ENCODE assay signal across 9 mouse cellular contexts in the genomic region with DNA sequence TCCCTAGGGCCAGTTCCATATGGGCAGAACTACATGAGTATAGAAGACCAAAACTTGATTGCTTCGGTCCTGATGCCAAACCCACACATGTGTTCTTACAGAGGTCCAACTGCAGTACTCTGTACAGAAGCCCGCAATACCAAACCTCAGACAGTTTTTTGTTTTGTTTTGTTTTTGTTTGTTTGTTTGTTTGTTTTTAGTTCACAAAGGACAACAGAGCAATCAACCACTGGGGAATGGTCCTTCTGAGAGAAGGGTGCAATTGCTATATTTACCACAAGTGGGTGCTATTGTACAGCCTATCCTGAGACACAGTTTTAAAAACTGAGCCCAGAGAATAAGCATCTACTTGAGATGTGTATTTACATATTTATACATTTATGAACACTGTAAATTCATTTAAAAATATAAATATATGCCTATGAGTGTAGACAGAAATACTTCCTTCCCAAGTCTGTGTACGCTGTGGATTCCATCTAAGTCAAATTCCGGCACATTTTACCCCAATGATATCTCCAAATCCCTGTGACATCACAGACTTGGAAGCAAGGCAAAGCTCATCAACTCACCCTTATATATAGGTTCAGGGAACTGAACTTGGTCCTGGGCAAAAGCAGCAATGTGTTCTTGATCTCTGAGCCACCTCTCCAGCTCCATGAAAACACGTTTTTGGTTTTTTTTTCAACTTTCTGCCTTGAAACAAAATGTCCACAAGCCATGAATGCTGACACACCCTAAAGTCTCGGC.
DNase-seq lines count a peak whose midpoint lies in the region; ATAC-seq and TF ChIP-seq lines count a peak whose summit lies in the region.
"Had no signal": no experiment of that assay in that cellular context is flagged by ENCODE, and none has a peak within 500 bp of the region (broad histone marks: within the 10 kb centered on the region; RNA-seq: fewer than 3 reads in every experiment).

No protein-coding gene starts in this region.

- H3K9ac ChIP-seq in liver, embryonic 14.5 days (replicated peaks) = no peak overlapping the region
- H3K9ac ChIP-seq in midbrain, embryonic 12.5 days (replicated peaks) = no peak overlapping the region

- no peak for ATAC-seq in liver, embryonic 14.5 days (ENCODE audit: insufficient read depth)
- peak; percentile 41 for ATAC-seq in midbrain, embryonic 12.5 days (ENCODE audit: low FRiP score, low read depth)

- TF ChIP-seq CTCF in cerebellum, adult 2 months (IDR thresholded peaks at IDR 0.05; ENCODE audit: borderline replicate concordance, insufficient read depth, low read depth, low read length) = peak; percentile 26; the same call in 1 of the 2 replicates
- TF ChIP-seq CTCF in liver, embryonic 14.5 days (IDR thresholded peaks at IDR 0.05; ENCODE audit: low read depth) = peak; percentile 46

- peak in 1 of 2 experiments; percentile 23 for DNase-seq in cerebellum, adult 2 months
- no peak for DNase-seq in cerebellum, adult 11-12 months
- no peak for DNase-seq in liver, embryonic 14.5 days (ENCODE audit: low read depth in 3 of 3, low spot score in 3 of 3)
- no peak for DNase-seq in liver
- peak; percentile 53 for DNase-seq in embryo, embryonic 10 days (ENCODE audit: low spot score)
- DNase-seq in B cell, adult 2 months = no peak
- DNase-seq in natural killer cell, adult 2 months (ENCODE audit: low spot score in 2 of 2) = no peak

- WGBS in cerebellum, adult 2 months = 64% methylated on average over 6 of the region's 6 CpGs
- 47% methylated on average over 6 of the region's 6 CpGs for WGBS in liver, embryonic 14.5 days (ENCODE audit: insufficient replicate concordance)
- 67% methylated on average over 6 of the region's 6 CpGs for WGBS in midbrain, embryonic 12.5 days

- no peak for TF ChIP-seq EP300 in liver, embryonic 14.5 days (IDR thresholded peaks at IDR 0.05; ENCODE audit: low read depth)

- no peak overlapping the region for H3K4me2 ChIP-seq in liver, embryonic 14.5 days (ENCODE audit: low read depth)
- no peak overlapping the region for H3K4me2 ChIP-seq in midbrain, embryonic 12.5 days (replicated peaks)

- H3K27me3 ChIP-seq in cerebellum, adult 2 months (ENCODE audit: control insufficient read depth, insufficient read depth, low read length) = no peaks in the 10 kb centered on the region
- H3K27me3 ChIP-seq in liver, embryonic 14.5 days (ENCODE audit: control insufficient read depth, insufficient read depth, low read length) = no peaks in the 10 kb centered on the region
- no peaks in the 10 kb centered on the region for H3K27me3 ChIP-seq in midbrain, embryonic 12.5 days

- H3K4me1 ChIP-seq in cerebellum, adult 2 months (ENCODE audit: control insufficient read depth, insufficient read depth, low read length) = no peaks in the 10 kb centered on the region
- H3K4me1 ChIP-seq in liver, embryonic 14.5 days (replicated peaks; ENCODE audit: control insufficient read depth in 2 of 2, insufficient read depth in 2 of 2, low read length in 1 of 2) = no peaks in the 10 kb centered on the region
- no peaks in the 10 kb centered on the region for H3K4me1 ChIP-seq in midbrain, embryonic 12.5 days

- no peaks in the 10 kb centered on the region for H3K9me3 ChIP-seq in liver, embryonic 14.5 days (ENCODE audit: control insufficient read depth, low read length)
- H3K9me3 ChIP-seq in midbrain, embryonic 12.5 days = no peaks in the 10 kb centered on the region

- H3K36me3 ChIP-seq in liver, embryonic 14.5 days (replicated peaks; ENCODE audit: control insufficient read depth, insufficient read depth, low read depth) = no peaks in the 10 kb centered on the region
- no peaks in the 10 kb centered on the region for H3K36me3 ChIP-seq in midbrain, embryonic 12.5 days

- no peak for TF ChIP-seq POLR2A in cerebellum, adult 2 months (IDR thresholded peaks at IDR 0.05; ENCODE audit: borderline replicate concordance, insufficient read depth, low read length)

- no peak overlapping the region for H3K27ac ChIP-seq in cerebellum, adult 2 months (ENCODE audit: insufficient read depth, low read length)
- no peak overlapping the region for H3K27ac ChIP-seq in liver, embryonic 14.5 days
- no peak overlapping the region for H3K27ac ChIP-seq in midbrain, embryonic 12.5 days (replicated peaks)

- no peak overlapping the region for H3K4me3 ChIP-seq in cerebellum, adult 2 months (replicated peaks; ENCODE audit: insufficient read depth, low read depth, low read length)
- H3K4me3 ChIP-seq in liver, embryonic 14.5 days (ENCODE audit: insufficient read depth in 1 of 2, low read depth in 2 of 2, low read length in 2 of 2) = no peak overlapping the region
- no peak overlapping the region for H3K4me3 ChIP-seq in midbrain, embryonic 12.5 days
- H3K4me3 ChIP-seq: myocyte had no signal
